Mouse (Mus musculus) kidney, postnatal 0 days (tissue): ENCODE data around the gene Apbb2. TPM values are rescaled to one million over a fixed set of nuclear protein-coding genes. Genes with fewer than 3 reads are reported as not detected.

ENCODE experiments used
- ATAC-seq: fragments of 200-750 bp; cut with Nextera tagmentation; replicated peaks from 2 replicates; pipeline ENCODE4 v1.8.0; 2017; ENCODE audit warnings: low read depth, moderate number of reproducible peaks, moderate TSS enrichment, moderate library complexity; ENCODE audit not compliant: low FRiP score
- DNase-seq: peaks from one replicate; pipeline ENCODE4 v3.0.0-alpha.2; 2016; ENCODE audit warnings: low spot score
- H3K27ac ChIP-seq: fragments of 300-500 bp; sonication (generic); 2 replicates; pipeline ENCODE4 v1.5.1; 2014; ENCODE audit warnings: mild to moderate bottlenecking
- H3K27me3 ChIP-seq: fragments of 300-500 bp; sonication (generic); 2 replicates; pipeline ENCODE4 v1.6.1; 2014; ENCODE audit warnings: low read length, mixed read lengths; ENCODE audit not compliant: insufficient read depth
- H3K36me3 ChIP-seq: fragments of 300-500 bp; sonication (generic); 2 replicates; pipeline ENCODE4 v1.6.1; 2014; ENCODE audit warnings: low read length, mixed read lengths; ENCODE audit not compliant: insufficient read depth
- H3K4me1 ChIP-seq: fragments of 300-500 bp; sonication (generic); replicated peaks from 2 replicates; pipeline ENCODE4 v1.6.1; 2014; ENCODE audit warnings: antibody characterized with exemption, low read length, mixed read lengths; ENCODE audit not compliant: insufficient read depth
- H3K4me2 ChIP-seq: fragments of 300-500 bp; sonication (generic); 2 replicates; pipeline ENCODE4 v1.6.1; 2014; ENCODE audit warnings: mild to moderate bottlenecking, low read length, moderate library complexity, mixed read lengths
- H3K4me3 ChIP-seq: fragments of 300-500 bp; sonication (generic); replicated peaks from 2 replicates; pipeline ENCODE4 v1.5.1; 2014; ENCODE audit warnings: low read depth, low read length
- H3K9ac ChIP-seq: fragments of 300-500 bp; sonication (generic); 2 replicates; pipeline ENCODE4 v1.6.1; 2014; ENCODE audit warnings: low read depth, low read length
- H3K9me3 ChIP-seq: fragments of 300-500 bp; sonication (generic); replicated peaks from 2 replicates; pipeline ENCODE4 v1.6.1; 2016; ENCODE audit warnings: low read length, inconsistent platforms, mixed read lengths
- CTCF ChIP-seq: IDR thresholded peaks from 2 replicates; pipeline ENCODE4 v1.5.1; 2016; ENCODE audit warnings: antibody characterized with exemption, low read depth, mild to moderate bottlenecking, moderate library complexity
- WGBS: fragments of 180-500 bp; shearing (Covaris S2); extraction: QIAGEN DNeasy Blood & Tissue Kit; methylation state at CpG from one replicate; pipeline ENCODE4 v1.1.7; 2014; 5-methylcytosine and 5-hydroxymethylcytosine counted together
- polyA plus RNA-seq: library from polyadenylated mRNA; unstranded; fragments of >200 nt; fragmentation: Nextera tagmentation; extraction: Ambion mirVana; gene quantifications from 2 replicates; pipeline ENCODE4 v1.2.1, GENCODE M21; 2015

The Apbb2 gene
- polyA plus RNA-seq, 1 experiment from 2014 or later = 47.0 TPM

DNA sequence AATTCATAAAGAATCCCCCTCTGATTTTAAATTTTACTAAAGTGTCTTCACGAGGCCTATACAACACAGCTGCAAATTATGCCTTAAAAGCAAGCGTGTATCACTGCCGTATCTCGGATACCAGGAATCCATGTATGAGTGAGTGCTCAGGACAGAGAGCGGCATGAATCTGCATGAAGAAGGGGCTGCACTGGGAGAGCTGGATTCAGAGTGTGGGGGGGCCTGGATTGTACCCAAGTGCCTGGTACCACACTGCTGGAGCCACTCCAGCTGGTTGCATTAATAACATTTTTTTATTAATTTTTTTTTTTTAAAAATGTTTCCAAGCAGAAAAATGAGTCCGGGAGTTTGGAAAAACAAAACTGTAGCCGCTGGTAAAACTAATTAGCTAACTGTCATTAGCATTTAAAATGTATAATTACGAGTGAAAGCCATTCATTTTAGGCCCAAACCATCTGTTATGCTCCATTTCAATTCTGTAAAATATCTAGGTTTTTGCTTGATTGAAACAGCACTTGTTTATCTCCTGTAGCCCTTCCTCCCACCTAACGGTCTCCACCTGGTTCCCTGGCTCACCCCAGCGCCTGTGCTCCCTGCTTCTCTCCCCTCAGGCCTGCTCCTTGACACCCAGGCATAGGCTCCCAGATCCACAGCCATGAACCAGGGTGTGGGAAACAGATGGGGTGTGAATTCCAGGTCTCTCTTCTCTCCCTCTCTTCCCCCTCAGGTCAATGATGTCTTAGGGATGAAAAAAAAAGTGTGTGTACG is 314.1 kb downstream of the Apbb2 start:
- no peak for DNase-seq
- no peak overlapping the region for H3K27ac ChIP-seq
- H3K36me3 ChIP-seq = peaks cover 43% of the 10 kb centered on the region; the same call in 1 of the 2 replicates
- no peak overlapping the region for H3K9ac ChIP-seq
- no peak overlapping the region for H3K4me3 ChIP-seq
- TF ChIP-seq CTCF = no peak
- H3K9me3 ChIP-seq = no peaks in the 10 kb centered on the region
- WGBS = 87% methylated on average over 11 of the region's 11 CpGs
- no peaks in the 10 kb centered on the region for H3K27me3 ChIP-seq
- H3K4me1 ChIP-seq = no peaks in the 10 kb centered on the region
- ATAC-seq = no peak
- no peak overlapping the region for H3K4me2 ChIP-seq

DNA sequence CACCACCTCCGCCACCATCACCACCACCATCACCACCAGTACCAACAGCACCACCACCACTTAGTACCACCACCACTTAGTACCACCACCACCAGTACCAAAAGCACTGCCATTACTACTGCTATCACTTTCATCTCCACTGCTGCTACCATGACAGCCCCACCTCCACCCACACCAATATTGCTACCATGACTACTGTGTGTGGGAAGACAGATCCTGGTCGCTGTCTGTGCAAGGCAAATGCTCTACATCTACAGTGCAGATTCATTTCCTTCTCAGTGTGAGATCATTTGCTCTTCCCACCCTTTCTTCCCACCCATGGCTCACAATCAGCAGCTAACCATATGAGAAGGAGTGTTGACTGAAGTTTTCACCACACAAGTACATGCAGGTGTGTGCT is 315.7 kb downstream of the Apbb2 start:
- H3K9ac ChIP-seq = no peak overlapping the region
- no peaks in the 10 kb centered on the region for H3K27me3 ChIP-seq
- H3K27ac ChIP-seq = no peak overlapping the region
- H3K4me3 ChIP-seq = no peak overlapping the region
- no peak for TF ChIP-seq CTCF
- H3K36me3 ChIP-seq = peaks cover 33% of the 10 kb centered on the region; the same call in 1 of the 2 replicates
- H3K4me2 ChIP-seq = no peak overlapping the region
- H3K4me1 ChIP-seq = no peaks in the 10 kb centered on the region
- DNase-seq = no peak
- WGBS = 97% methylated on average over 2 of the region's 2 CpGs
- no peak for ATAC-seq
- H3K9me3 ChIP-seq = no peaks in the 10 kb centered on the region

DNA sequence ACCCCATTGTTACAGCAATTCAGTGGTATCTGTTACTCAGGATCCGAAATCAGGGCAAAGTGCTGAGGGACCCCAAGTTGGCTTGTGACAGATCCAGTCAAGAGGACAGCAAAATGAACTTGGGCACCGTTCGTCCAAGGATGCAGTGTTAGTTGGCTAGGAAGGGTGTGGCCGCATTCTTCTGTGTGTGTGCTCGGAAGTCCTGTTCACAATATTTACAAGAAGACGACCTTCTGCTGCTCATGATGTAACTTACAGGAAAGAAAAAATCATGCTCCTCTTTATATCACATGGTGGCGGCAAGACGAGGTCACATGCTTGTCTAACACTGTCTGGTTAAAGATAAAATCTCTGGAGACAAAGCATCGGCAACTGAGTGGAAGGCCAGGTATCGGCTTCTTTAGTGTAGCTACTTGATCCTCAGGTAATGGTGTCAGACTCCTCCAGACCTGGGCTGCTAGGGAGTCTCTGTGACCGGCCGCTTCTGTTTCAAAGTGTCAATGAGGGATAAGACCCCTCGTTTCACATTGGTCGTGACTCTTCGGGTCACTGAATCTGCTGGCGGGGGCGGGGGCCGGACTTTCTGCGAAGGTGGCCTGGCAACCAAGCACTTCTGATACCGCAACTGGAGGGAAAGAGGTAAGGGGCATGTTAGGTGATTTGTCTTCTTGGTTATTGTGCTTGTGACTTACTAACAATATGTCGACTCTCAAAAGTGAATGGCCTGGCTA is 316.3 kb downstream of the Apbb2 start:
- Histone ChIP-seq H3K36me3 (peaks cover 35% of the 10 kb centered on the region; the same call in 1 of the 2 replicates), H3K27me3 (no peaks in the 10 kb centered on the region), H3K4me2 (no peak overlapping the region), H3K4me1 (no peaks in the 10 kb centered on the region), H3K9me3 (no peaks in the 10 kb centered on the region), H3K4me3 (no peak overlapping the region), H3K9ac (no peak overlapping the region), H3K27ac (no peak overlapping the region)
- DNase-seq (no peak), ATAC-seq (no peak)
- 78% methylated on average over 21 of the region's 21 CpGs for WGBS
- no peak for TF ChIP-seq CTCF

- Histone ChIP-seq H3K4me1 (no peaks in the 10 kb centered on the region), H3K36me3 (peaks cover 21% of the 10 kb centered on the region; the same call in 1 of the 2 replicates), H3K9ac (no peak overlapping the region), H3K27me3 (no peaks in the 10 kb centered on the region), H3K4me2 (no peak overlapping the region), H3K4me3 (no peak overlapping the region), H3K9me3 (no peaks in the 10 kb centered on the region), H3K27ac (no peak overlapping the region)
- WGBS = 80% methylated on average over 13 of the region's 13 CpGs
- DNase-seq (no peak), ATAC-seq (no peak)
- no peak for TF ChIP-seq CTCF
Measured at GRCm38 (mm10) chr5:66300576-66300975, 318.0 kb downstream of the Apbb2 start.

- no peaks in the 10 kb centered on the region for H3K9me3 ChIP-seq
- 87% methylated on average over 6 of the region's 6 CpGs for WGBS
- H3K4me3 ChIP-seq = no peak overlapping the region
- peaks cover 14% of the 10 kb centered on the region; the same call in 1 of the 2 replicates for H3K36me3 ChIP-seq
- H3K4me2 ChIP-seq = no peak overlapping the region
- no peak for ATAC-seq
- no peak overlapping the region for H3K9ac ChIP-seq
- TF ChIP-seq CTCF = no peak
- no peaks in the 10 kb centered on the region for H3K4me1 ChIP-seq
- H3K27me3 ChIP-seq = no peaks in the 10 kb centered on the region
- no peak overlapping the region for H3K27ac ChIP-seq
- DNase-seq = no peak
Measured at GRCm38 (mm10) chr5:66298856-66299255, 319.7 kb downstream of the Apbb2 start.

DNA sequence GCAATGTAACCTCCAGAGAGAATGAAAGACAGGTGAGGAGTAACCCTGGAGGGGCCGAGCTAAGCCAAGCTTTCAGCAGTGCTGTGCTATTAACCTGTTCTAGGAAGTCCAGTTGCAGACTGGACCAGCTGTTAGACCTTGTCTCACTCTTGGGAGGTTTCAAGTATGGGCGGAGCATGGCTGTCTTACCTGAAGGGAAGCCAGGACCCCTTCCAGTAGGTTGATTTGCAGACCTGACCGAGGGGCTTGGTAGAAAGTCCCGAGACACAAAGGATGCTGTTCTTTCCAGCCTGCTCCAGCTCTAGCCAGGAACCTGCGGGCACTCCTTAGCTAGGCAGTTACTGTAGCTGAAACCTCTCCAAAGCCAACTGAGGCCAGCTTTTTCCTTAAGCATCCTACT is 322.5 kb downstream of the Apbb2 start:
- no peaks in the 10 kb centered on the region for H3K9me3 ChIP-seq

More for the DNA sequence above, 322.5 kb downstream of the Apbb2 start:
- peaks cover 9% of the 10 kb centered on the region; the same call in 1 of the 2 replicates for H3K36me3 ChIP-seq
- no peak overlapping the region for H3K9ac ChIP-seq
- no peak overlapping the region for H3K27ac ChIP-seq
- no peaks in the 10 kb centered on the region for H3K27me3 ChIP-seq
- no peak for TF ChIP-seq CTCF
- ATAC-seq (no peak), DNase-seq (no peak)
- 95% methylated on average over 5 of the region's 5 CpGs for WGBS
- no peak overlapping the region for H3K4me2 ChIP-seq
- no peak overlapping the region for H3K4me3 ChIP-seq
- no peaks in the 10 kb centered on the region for H3K4me1 ChIP-seq
